Mouse (Mus musculus) heart, adult 2 months (tissue): Measurements from ENCODE around the gene Atp8a1.

ENCODE experiments used
- CTCF ChIP-seq: fragments of 200-600 bp; IDR thresholded peaks from 2 replicates; pipeline ENCODE4 v1.8.1; 2022; ENCODE audit warnings: antibody characterized with exemption, mild to moderate bottlenecking, moderate library complexity
- EP300 ChIP-seq: fragments of 200-500 bp; IDR thresholded peaks from 2 replicates; pipeline ENCODE4 v1.6.1; 2011; ENCODE audit warnings: low read depth, low read length, control low read depth; ENCODE audit not compliant: insufficient read depth
- POLR2A ChIP-seq: fragments of 200-500 bp; IDR thresholded peaks from 2 replicates; pipeline ENCODE4 v1.6.1; 2011; ENCODE audit warnings: mild to moderate bottlenecking, low read depth, low read length, control low read depth; ENCODE audit not compliant: insufficient read depth

DNA sequence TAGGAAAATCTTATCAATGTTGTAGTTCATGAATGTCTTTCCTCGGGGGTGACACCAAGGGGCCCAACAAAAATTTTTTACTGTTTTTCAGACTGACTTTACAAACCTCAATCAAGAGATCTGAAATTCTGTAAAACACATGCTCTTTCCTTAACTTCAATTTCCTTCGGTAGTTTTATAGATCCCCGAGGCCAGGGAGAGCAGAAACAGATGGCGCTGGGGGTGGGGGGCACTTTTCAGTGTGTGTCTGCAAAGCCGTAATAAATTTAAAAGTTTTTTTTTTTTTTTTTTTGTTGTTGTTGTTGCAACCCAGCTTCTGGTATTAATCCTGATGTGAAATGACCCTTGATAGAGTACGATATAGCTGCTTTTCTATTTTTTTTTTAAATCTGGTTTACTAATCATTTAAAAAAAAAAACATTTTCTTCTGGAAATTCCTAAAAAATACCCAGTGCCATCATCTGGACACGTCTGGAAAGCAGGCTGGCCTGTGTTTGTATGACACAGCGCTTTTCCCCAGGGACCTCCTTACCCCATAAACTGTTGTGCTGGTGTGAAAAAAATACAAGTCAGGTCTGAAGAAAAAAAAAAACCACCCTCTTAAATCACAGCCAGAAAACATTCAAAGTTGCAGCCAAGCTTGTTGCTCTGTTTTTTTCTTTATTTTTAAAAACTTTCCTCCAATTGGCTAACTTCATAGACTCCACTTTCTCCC, 205.7 kb downstream of the Atp8a1 start:
- TF ChIP-seq CTCF (no peak), POLR2A (no peak), EP300 (no peak)
